Mouse (Mus musculus) midbrain, embryonic 16.5 days (tissue): ENCODE measurements around the gene Gimap3. TPM values are rescaled to one million over a fixed set of nuclear protein-coding genes. Genes with fewer than 3 reads are reported as not detected.

Experiments used
- ATAC-seq: fragments of 200-750 bp; cut with Nextera tagmentation; 2 replicates; pipeline ENCODE4 v1.8.0; 2017; ENCODE audit warnings: moderate TSS enrichment
- H3K27ac ChIP-seq: fragments of 300-500 bp; sonication (generic); 2 replicates; pipeline ENCODE4 v1.5.1; 2014; ENCODE audit warnings: mild to moderate bottlenecking, low read length, mixed read lengths
- H3K27me3 ChIP-seq: fragments of 300-500 bp; sonication (generic); 2 replicates; pipeline ENCODE4 v1.6.1; 2014; ENCODE audit warnings: low read depth, low read length, mixed read lengths; ENCODE audit not compliant: control insufficient read depth, insufficient read depth
- H3K36me3 ChIP-seq: fragments of 300-500 bp; sonication (generic); 2 replicates; pipeline ENCODE4 v1.6.1; 2014; ENCODE audit warnings: mild to moderate bottlenecking, low read length, moderate library complexity, mixed read lengths; ENCODE audit not compliant: control insufficient read depth, insufficient read depth
- H3K4me1 ChIP-seq: fragments of 300-500 bp; sonication (generic); 2 replicates; pipeline ENCODE4 v1.6.1; 2014; ENCODE audit warnings: mild to moderate bottlenecking, low read length, mixed read lengths; ENCODE audit not compliant: control insufficient read depth, insufficient read depth
- H3K4me2 ChIP-seq: fragments of 300-500 bp; sonication (generic); 2 replicates; pipeline ENCODE4 v1.6.1; 2014; ENCODE audit warnings: mild to moderate bottlenecking, low read length, mixed read lengths
- H3K4me3 ChIP-seq: fragments of 300-500 bp; sonication (generic); 2 replicates; pipeline ENCODE4 v1.5.1; 2014; ENCODE audit warnings: low read depth, mild to moderate bottlenecking, low read length, moderate library complexity, mixed read lengths
- H3K9ac ChIP-seq: fragments of 300-500 bp; sonication (generic); 2 replicates; pipeline ENCODE4 v1.6.1; 2014; ENCODE audit warnings: low read depth, low read length, mixed read lengths
- H3K9me3 ChIP-seq: fragments of 300-500 bp; sonication (generic); replicated peaks from 2 replicates; pipeline ENCODE4 v1.6.1; 2014; ENCODE audit warnings: mild to moderate bottlenecking, low read length, mixed read lengths; ENCODE audit not compliant: control insufficient read depth, poor library complexity, severe bottlenecking
- WGBS: fragments of 180-500 bp; shearing (Covaris S2); extraction: QIAGEN DNeasy Blood & Tissue Kit; methylation state at CpG from one replicate; pipeline ENCODE4 v1.1.7; 2014; 5-methylcytosine and 5-hydroxymethylcytosine counted together
- polyA plus RNA-seq: library from polyadenylated mRNA; unstranded; fragments of >200 nt; fragmentation: Nextera tagmentation; extraction: Ambion mirVana; gene quantifications from 2 replicates; pipeline ENCODE4 v1.2.1, GENCODE M21; 2015

The Gimap3 gene
- polyA plus RNA-seq, 1 experiment from 2014 or later, result not detected

- H3K9me3 ChIP-seq, result no peaks in the 10 kb centered on the region
- H3K36me3 ChIP-seq, result no peaks in the 10 kb centered on the region
- 0 out of 2 replicates have a peak, but pooled peaks cover under 1% of the 10 kb centered on the region for H3K4me1 ChIP-seq
- H3K9ac ChIP-seq, result no peak overlapping the region
- no peak overlapping the region for H3K4me3 ChIP-seq
- H3K4me2 ChIP-seq, result no peak overlapping the region
- peaks cover 4% of the 10 kb centered on the region for H3K27me3 ChIP-seq
- WGBS, result 86% methylated on average over 7 of the region's 7 CpGs
- H3K27ac ChIP-seq, result no peak overlapping the region
- ATAC-seq, result no peak
These were observed 23.3 kb downstream of the Gimap3 start for GRCm38 (mm10) chr6:48747091-48747966.

GRCm38 (mm10) chr6:48745959-48746889, 24.4 kb downstream of the Gimap3 start, which contains the start of gene Gimap5:
Gene Gimap5 (plus strand): TSS chr6:48746197.
- no peak for ATAC-seq
- peaks cover 9% of the 10 kb centered on the region for H3K27me3 ChIP-seq
- 0 out of 2 replicates have a peak, but pooled peaks cover 4% of the 10 kb centered on the region for H3K4me1 ChIP-seq
- no peaks in the 10 kb centered on the region for H3K36me3 ChIP-seq
- H3K4me2 ChIP-seq, result 0 out of 2 replicates have a peak within 1 kb of the TSS, but pooled peaks have one; percentile 26
- H3K27ac ChIP-seq, result no peak within 1 kb of the TSS
- H3K9me3 ChIP-seq, result no peaks in the 10 kb centered on the region
- no peak within 1 kb of the TSS for H3K9ac ChIP-seq
- 51% methylated on average over 16 of the region's 16 CpGs for WGBS
- no peak within 1 kb of the TSS for H3K4me3 ChIP-seq

GRCm38 (mm10) chr6:48745490-48745889, 25.2 kb downstream of the Gimap3 start:
- WGBS, result 58% methylated on average over 2 of the region's 2 CpGs
- H3K4me2 ChIP-seq, result no peak overlapping the region
- peaks cover 10% of the 10 kb centered on the region for H3K27me3 ChIP-seq
- no peak overlapping the region for H3K9ac ChIP-seq
- no peak for ATAC-seq
- 0 out of 2 replicates have a peak, but pooled peaks cover 4% of the 10 kb centered on the region for H3K4me1 ChIP-seq
- H3K27ac ChIP-seq, result no peak overlapping the region
- no peaks in the 10 kb centered on the region for H3K36me3 ChIP-seq
- H3K4me3 ChIP-seq, result no peak overlapping the region
- no peaks in the 10 kb centered on the region for H3K9me3 ChIP-seq

- H3K9ac ChIP-seq, result peak overlapping the region; percentile 77
- peak overlapping the region; percentile 13 for H3K27ac ChIP-seq
- ATAC-seq, result peak; percentile 87
These were observed 28.0 kb downstream of the Gimap3 start for GRCm38 (mm10) chr6:48742422-48743351.

GRCm38 (mm10) chr6:48741711-48742206, 28.9 kb downstream of the Gimap3 start:
- Histone ChIP-seq H3K36me3 (no peaks in the 10 kb centered on the region), H3K9ac (no peak overlapping the region), H3K27me3 (peaks cover 10% of the 10 kb centered on the region), H3K27ac (no peak overlapping the region), H3K4me3 (peak overlapping the region; percentile 58; the same call in 1 of the 2 replicates), H3K4me1 (0 out of 2 replicates have a peak, but pooled peaks cover 4% of the 10 kb centered on the region), H3K9me3 (no peaks in the 10 kb centered on the region), H3K4me2 (peak overlapping the region; percentile 83)
- ATAC-seq, result peak; percentile 66
- 36% methylated on average over 9 of the region's 9 CpGs for WGBS

More at GRCm38 (mm10) chr6:48742422-48743351, 28.0 kb downstream of the Gimap3 start:
- H3K36me3 ChIP-seq, result no peaks in the 10 kb centered on the region
- peak overlapping the region; percentile 83 for H3K4me2 ChIP-seq
- H3K4me1 ChIP-seq, result 0 out of 2 replicates have a peak, but pooled peaks cover 4% of the 10 kb centered on the region
- peak overlapping the region; percentile 58 for H3K4me3 ChIP-seq
- peaks cover 10% of the 10 kb centered on the region for H3K27me3 ChIP-seq
- WGBS, result 3% methylated on average over 52 of the region's 52 CpGs
- no peaks in the 10 kb centered on the region for H3K9me3 ChIP-seq

GRCm38 (mm10) chr6:48741273-48741672, 29.4 kb downstream of the Gimap3 start:
- Histone ChIP-seq H3K36me3 (no peaks in the 10 kb centered on the region), H3K4me1 (0 out of 2 replicates have a peak, but pooled peaks cover 4% of the 10 kb centered on the region), H3K27ac (no peak overlapping the region), H3K27me3 (peaks cover 10% of the 10 kb centered on the region; the same call in 1 of the 2 replicates), H3K9ac (no peak overlapping the region), H3K9me3 (no peaks in the 10 kb centered on the region), H3K4me2 (no peak overlapping the region), H3K4me3 (no peak overlapping the region)
- 32% methylated on average over 3 of the region's 3 CpGs for WGBS
- ATAC-seq, result no peak

GRCm38 (mm10) chr6:48740501-48741169, 30.0 kb downstream of the Gimap3 start:
- WGBS, result 86% methylated on average over 3 of the region's 3 CpGs
- Histone ChIP-seq H3K27me3 (peaks cover 10% of the 10 kb centered on the region; the same call in 1 of the 2 replicates), H3K4me2 (no peak overlapping the region), H3K4me1 (0 out of 2 replicates have a peak, but pooled peaks cover 4% of the 10 kb centered on the region), H3K36me3 (no peaks in the 10 kb centered on the region), H3K4me3 (no peak overlapping the region), H3K27ac (no peak overlapping the region), H3K9ac (no peak overlapping the region), H3K9me3 (no peaks in the 10 kb centered on the region)
- no peak for ATAC-seq
